Mouse (Mus musculus): ENCODE measurements around the gene Mrtfa. TPM values are rescaled to one million over a fixed set of nuclear protein-coding genes. Genes with fewer than 3 reads are reported as not detected.

Gene Mrtfa
- polyA plus RNA-seq, 1 experiment from 2014 or later: 22.9 TPM

- no peaks in the 10 kb centered on the region for H3K9me3 ChIP-seq
- peaks cover 7% of the 10 kb centered on the region; the same call in 1 of the 2 replicates for H3K36me3 ChIP-seq
- whole genome bisulfite sequencing: 66% methylated on average over 10 of the region's 10 CpGs
- no peak overlapping the region for H3K4me2 ChIP-seq
- no peak overlapping the region for H3K27ac ChIP-seq
- ATAC-seq (ENCODE audit: low FRiP score): no peak
- peaks cover 16% of the 10 kb centered on the region for H3K4me1 ChIP-seq (replicated peaks)
- no peak overlapping the region for H3K4me3 ChIP-seq
- H3K27me3 ChIP-seq: no peaks in the 10 kb centered on the region
- no peak overlapping the region for H3K9ac ChIP-seq
These were observed 143.1 kb downstream of the Mrtfa start for GRCm38 (mm10) chr15:81047497-81047896.

GRCm38 (mm10) chr15:81046061-81046460 is 144.5 kb downstream of the Mrtfa start:
- Histone ChIP-seq H3K36me3 (peaks cover 7% of the 10 kb centered on the region; the same call in 1 of the 2 replicates), H3K27me3 (no peaks in the 10 kb centered on the region), H3K4me1 (replicated peaks) (peaks cover 23% of the 10 kb centered on the region), H3K9ac (no peak overlapping the region), H3K27ac (no peak overlapping the region), H3K4me3 (no peak overlapping the region), H3K9me3 (no peaks in the 10 kb centered on the region), H3K4me2 (no peak overlapping the region)
- 94% methylated on average over 7 of the region's 7 CpGs for WGBS
- no peak for ATAC-seq (ENCODE audit: low FRiP score)

GRCm38 (mm10) chr15:81045336-81045735 is 145.2 kb downstream of the Mrtfa start:
- H3K27ac ChIP-seq: no peak overlapping the region
- H3K4me2 ChIP-seq: no peak overlapping the region
- no peaks in the 10 kb centered on the region for H3K27me3 ChIP-seq
- H3K9ac ChIP-seq: no peak overlapping the region
- peaks cover 7% of the 10 kb centered on the region; the same call in 1 of the 2 replicates for H3K36me3 ChIP-seq
- no peak overlapping the region for H3K4me3 ChIP-seq
- H3K9me3 ChIP-seq: no peaks in the 10 kb centered on the region
- 91% methylated on average over 4 of the region's 4 CpGs for WGBS
- H3K4me1 ChIP-seq (replicated peaks): peaks cover 23% of the 10 kb centered on the region
- ATAC-seq (ENCODE audit: low FRiP score): no peak

GRCm38 (mm10) chr15:81044446-81044845 is 146.1 kb downstream of the Mrtfa start:
- no peaks in the 10 kb centered on the region for H3K27me3 ChIP-seq
- no peak overlapping the region for H3K27ac ChIP-seq
- no peak overlapping the region for H3K9ac ChIP-seq
- no peak for ATAC-seq (ENCODE audit: low FRiP score)
- H3K4me2 ChIP-seq: no peak overlapping the region
- 97% methylated on average over 9 of the region's 9 CpGs for WGBS
- no peak overlapping the region for H3K4me3 ChIP-seq
- H3K9me3 ChIP-seq: no peaks in the 10 kb centered on the region
- H3K4me1 ChIP-seq (replicated peaks): peaks cover 23% of the 10 kb centered on the region
- H3K36me3 ChIP-seq: peaks cover 7% of the 10 kb centered on the region; the same call in 1 of the 2 replicates

- no peak for ATAC-seq (ENCODE audit: low FRiP score)
- H3K9ac ChIP-seq: no peak overlapping the region
- no peak overlapping the region for H3K27ac ChIP-seq
- peaks cover 7% of the 10 kb centered on the region; the same call in 1 of the 2 replicates for H3K36me3 ChIP-seq
- 70% methylated on average over 13 of the region's 13 CpGs for WGBS
- peaks cover 14% of the 10 kb centered on the region for H3K4me1 ChIP-seq (replicated peaks)
- no peaks in the 10 kb centered on the region for H3K9me3 ChIP-seq
- no peak overlapping the region for H3K4me2 ChIP-seq
- no peak overlapping the region for H3K4me3 ChIP-seq
- H3K27me3 ChIP-seq: no peaks in the 10 kb centered on the region
These were observed 148.2 kb downstream of the Mrtfa start for GRCm38 (mm10) chr15:81042276-81042931.

- Histone ChIP-seq H3K27ac (peak overlapping the region; percentile 46; the same call in 1 of the 2 replicates), H3K4me2 (no peak overlapping the region), H3K9ac (no peak overlapping the region), H3K4me3 (no peak overlapping the region), H3K36me3 (peaks cover 7% of the 10 kb centered on the region; the same call in 1 of the 2 replicates), H3K9me3 (no peaks in the 10 kb centered on the region), H3K27me3 (no peaks in the 10 kb centered on the region), H3K4me1 (replicated peaks) (peaks cover 12% of the 10 kb centered on the region; the same call in 1 of the 2 replicates)
- ATAC-seq (ENCODE audit: low FRiP score): no peak
- 75% methylated on average over 4 of the region's 4 CpGs for WGBS
These were observed 148.8 kb downstream of the Mrtfa start for GRCm38 (mm10) chr15:81041767-81042166.

- Histone ChIP-seq H3K36me3 (no peaks in the 10 kb centered on the region), H3K27ac (no peak overlapping the region), H3K4me3 (no peak overlapping the region), H3K27me3 (no peaks in the 10 kb centered on the region), H3K9ac (no peak overlapping the region), H3K4me1 (replicated peaks) (peaks cover 36% of the 10 kb centered on the region), H3K4me2 (no peak overlapping the region), H3K9me3 (no peaks in the 10 kb centered on the region)
- 87% methylated on average over 5 of the region's 5 CpGs for WGBS
- ATAC-seq (ENCODE audit: low FRiP score): no peak
These were observed 152.1 kb downstream of the Mrtfa start for GRCm38 (mm10) chr15:81038419-81038818.

GRCm38 (mm10) chr15:81035417-81036162 is 155.0 kb downstream of the Mrtfa start:
- Histone ChIP-seq H3K27ac (no peak overlapping the region), H3K4me3 (no peak overlapping the region), H3K36me3 (no peaks in the 10 kb centered on the region), H3K4me1 (replicated peaks) (peaks cover 43% of the 10 kb centered on the region), H3K9me3 (no peaks in the 10 kb centered on the region), H3K27me3 (no peaks in the 10 kb centered on the region), H3K9ac (no peak overlapping the region), H3K4me2 (no peak overlapping the region)
- ATAC-seq (ENCODE audit: low FRiP score): no peak
- 77% methylated on average over 12 of the region's 12 CpGs for WGBS

GRCm38 (mm10) chr15:81034119-81034518 is 156.4 kb downstream of the Mrtfa start:
- Histone ChIP-seq H3K4me2 (no peak overlapping the region), H3K9me3 (no peaks in the 10 kb centered on the region), H3K9ac (0 out of 2 replicates have a peak overlapping the region, but pooled peaks have one; percentile 46), H3K4me3 (no peak overlapping the region), H3K36me3 (no peaks in the 10 kb centered on the region), H3K4me1 (replicated peaks) (peaks cover 45% of the 10 kb centered on the region), H3K27ac (peak overlapping the region; percentile 46), H3K27me3 (no peaks in the 10 kb centered on the region)
- WGBS: 67% methylated on average over 6 of the region's 6 CpGs
- no peak for ATAC-seq (ENCODE audit: low FRiP score)

GRCm38 (mm10) chr15:81032941-81033629 is 157.5 kb downstream of the Mrtfa start:
- no peaks in the 10 kb centered on the region for H3K27me3 ChIP-seq
- peak overlapping the region; percentile 18; the same call in 1 of the 2 replicates for H3K27ac ChIP-seq
- no peak overlapping the region for H3K4me2 ChIP-seq
- peaks cover 45% of the 10 kb centered on the region for H3K4me1 ChIP-seq (replicated peaks)
- no peak overlapping the region for H3K9ac ChIP-seq
- no peaks in the 10 kb centered on the region for H3K36me3 ChIP-seq
- H3K9me3 ChIP-seq: no peaks in the 10 kb centered on the region
- no peak overlapping the region for H3K4me3 ChIP-seq
- no peak for ATAC-seq (ENCODE audit: low FRiP score)
- WGBS: 39% methylated on average over 9 of the region's 9 CpGs

GRCm38 (mm10) chr15:81031611-81032010 is 158.9 kb downstream of the Mrtfa start:
- Histone ChIP-seq H3K4me3 (no peak overlapping the region), H3K9me3 (no peaks in the 10 kb centered on the region), H3K36me3 (no peaks in the 10 kb centered on the region), H3K4me2 (no peak overlapping the region), H3K27me3 (no peaks in the 10 kb centered on the region), H3K27ac (no peak overlapping the region), H3K9ac (no peak overlapping the region), H3K4me1 (replicated peaks) (peaks cover 50% of the 10 kb centered on the region)
- no peak for ATAC-seq (ENCODE audit: low FRiP score)
- 83% methylated on average over 4 of the region's 4 CpGs for WGBS

GRCm38 (mm10) chr15:81030891-81031425 is 159.6 kb downstream of the Mrtfa start:
- Histone ChIP-seq H3K4me2 (no peak overlapping the region), H3K4me3 (no peak overlapping the region), H3K4me1 (replicated peaks) (peaks cover 50% of the 10 kb centered on the region), H3K27ac (no peak overlapping the region), H3K9me3 (no peaks in the 10 kb centered on the region), H3K9ac (0 out of 2 replicates have a peak overlapping the region, but pooled peaks have one; percentile 19), H3K27me3 (no peaks in the 10 kb centered on the region), H3K36me3 (no peaks in the 10 kb centered on the region)
- no peak for ATAC-seq (ENCODE audit: low FRiP score)
- WGBS: 59% methylated on average over 10 of the region's 10 CpGs

All from hindbrain, embryonic 13.5 days (tissue).